Mouse (Mus musculus) stomach, postnatal 0 days (tissue): ENCODE results near the gene Ap1s3.

Experiments
- CTCF ChIP-seq: IDR thresholded peaks from 2 replicates; pipeline ENCODE4 v1.5.1; 2016; ENCODE audit warnings: antibody characterized with exemption, low read depth, mild to moderate bottlenecking, moderate library complexity
- EP300 ChIP-seq: optimal IDR thresholded peaks from 2 replicates; pipeline ENCODE3; 2016; ENCODE audit warnings: antibody characterized with exemption

DNA sequence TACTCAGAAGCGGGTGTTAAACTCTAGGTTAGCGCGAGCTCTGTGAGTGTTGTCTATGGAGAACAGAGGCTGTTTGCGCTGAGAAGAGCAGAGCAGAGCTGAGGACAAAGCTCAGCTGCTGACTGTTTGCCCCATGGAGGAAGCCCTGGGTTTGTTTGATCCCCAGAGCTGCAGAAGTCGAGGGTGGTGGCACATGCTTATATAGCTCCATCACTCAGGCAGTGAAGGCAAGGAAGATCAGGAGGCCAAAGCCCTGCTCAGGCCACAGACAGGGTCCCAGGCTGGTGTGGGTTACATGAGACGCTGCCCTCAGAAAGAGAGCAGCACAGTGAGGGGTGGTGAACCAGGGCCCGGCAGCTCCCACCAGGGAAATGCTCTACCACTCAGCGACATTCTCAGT lies 38.4 kb upstream of the Ap1s3 start:
- TF ChIP-seq CTCF (no peak), EP300 (no peak)
